Mouse (Mus musculus) C2C12 (cell line): Measurements from ENCODE around the gene Cdc42se2.

Experiments
- CEBPB ChIP-seq: IDR thresholded peaks from one replicate; pipeline ENCODE4 v1.6.1; 2011; ENCODE audit warnings: low read depth, mild to moderate bottlenecking, control low read depth, moderate library complexity
- CTCF ChIP-seq: IDR thresholded peaks from one replicate; pipeline ENCODE4 v1.5.1; 2011; ENCODE audit not compliant: control insufficient read depth, insufficient read depth, insufficient read length
- FOSL1 ChIP-seq: IDR thresholded peaks from one replicate; pipeline ENCODE4 v1.8.0; 2011; ENCODE audit warnings: mild to moderate bottlenecking, low read length; ENCODE audit not compliant: poor library complexity, insufficient read depth, severe bottlenecking
- MAX ChIP-seq: IDR thresholded peaks from one replicate; pipeline ENCODE4 v1.6.1; 2011; ENCODE audit warnings: mild to moderate bottlenecking, control low read depth
- USF1 ChIP-seq: IDR thresholded peaks from one replicate; pipeline ENCODE4 v1.6.1; 2011; ENCODE audit warnings: low read depth, mild to moderate bottlenecking, control low read depth, moderate library complexity

- TF ChIP-seq CTCF (no peak), FOSL1 (no peak), MAX (no peak), USF1 (no peak), CEBPB (no peak)
Measured at GRCm38 (mm10) chr11:54694291-54694690, 93.2 kb downstream of the Cdc42se2 start.
